Mouse (Mus musculus): ENCODE results near the gene Yrdc.
A peak's percentile ranks its signal among the peaks of the same experiment; 100 is the strongest.

The Yrdc gene

GRCm38 (mm10) chr4:124850261-124850913 is at the start of gene Yrdc:
Gene Yrdc, plus strand, starts transcription at chr4:124850679.
- peak; percentile 84 for DNase-seq (ENCODE audit: low read depth)

DNA sequence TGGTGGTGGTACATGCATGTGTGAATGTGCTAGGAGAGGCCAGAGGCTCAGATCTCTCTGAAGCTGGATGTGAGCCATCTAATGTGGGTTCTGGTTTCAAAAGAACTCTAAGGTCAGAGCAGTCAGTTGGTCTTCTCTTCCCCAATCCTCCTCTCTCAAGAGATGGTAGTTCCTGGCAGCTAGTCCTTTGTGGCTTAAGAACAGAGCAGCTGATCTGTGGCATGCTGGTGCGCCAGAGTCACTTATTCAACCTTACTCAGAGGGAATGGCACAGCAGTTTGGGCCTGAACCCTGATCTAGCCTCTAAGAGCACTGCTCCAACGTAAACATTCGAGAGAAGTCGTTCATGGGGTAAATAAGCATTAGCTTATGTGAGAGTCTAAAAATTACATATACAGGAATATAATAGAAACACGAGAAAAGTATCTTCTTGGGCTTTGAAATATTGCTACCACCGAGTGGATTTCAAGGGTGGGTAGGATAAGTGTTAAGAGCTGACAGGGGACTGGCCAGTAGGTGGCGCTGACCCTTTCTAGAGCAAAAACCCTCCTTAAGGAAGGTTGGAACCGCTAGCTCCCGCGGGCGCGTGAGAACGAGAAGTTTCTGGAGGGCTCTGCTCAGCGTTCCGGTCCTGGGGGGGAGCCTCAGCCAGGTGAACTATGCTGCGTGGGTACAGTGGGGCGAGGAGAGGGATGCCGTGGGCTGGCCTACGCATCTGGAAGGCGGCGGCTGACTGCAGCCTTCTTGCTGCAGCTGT is 48.7 kb upstream of the Yrdc start, which contains the start of gene Mtf1:
Gene Mtf1, plus strand, starts transcription at position 553 of the 757 bp plus-strand sequence.
- DNase-seq (ENCODE audit: low read depth): peak; percentile 92

DNA sequence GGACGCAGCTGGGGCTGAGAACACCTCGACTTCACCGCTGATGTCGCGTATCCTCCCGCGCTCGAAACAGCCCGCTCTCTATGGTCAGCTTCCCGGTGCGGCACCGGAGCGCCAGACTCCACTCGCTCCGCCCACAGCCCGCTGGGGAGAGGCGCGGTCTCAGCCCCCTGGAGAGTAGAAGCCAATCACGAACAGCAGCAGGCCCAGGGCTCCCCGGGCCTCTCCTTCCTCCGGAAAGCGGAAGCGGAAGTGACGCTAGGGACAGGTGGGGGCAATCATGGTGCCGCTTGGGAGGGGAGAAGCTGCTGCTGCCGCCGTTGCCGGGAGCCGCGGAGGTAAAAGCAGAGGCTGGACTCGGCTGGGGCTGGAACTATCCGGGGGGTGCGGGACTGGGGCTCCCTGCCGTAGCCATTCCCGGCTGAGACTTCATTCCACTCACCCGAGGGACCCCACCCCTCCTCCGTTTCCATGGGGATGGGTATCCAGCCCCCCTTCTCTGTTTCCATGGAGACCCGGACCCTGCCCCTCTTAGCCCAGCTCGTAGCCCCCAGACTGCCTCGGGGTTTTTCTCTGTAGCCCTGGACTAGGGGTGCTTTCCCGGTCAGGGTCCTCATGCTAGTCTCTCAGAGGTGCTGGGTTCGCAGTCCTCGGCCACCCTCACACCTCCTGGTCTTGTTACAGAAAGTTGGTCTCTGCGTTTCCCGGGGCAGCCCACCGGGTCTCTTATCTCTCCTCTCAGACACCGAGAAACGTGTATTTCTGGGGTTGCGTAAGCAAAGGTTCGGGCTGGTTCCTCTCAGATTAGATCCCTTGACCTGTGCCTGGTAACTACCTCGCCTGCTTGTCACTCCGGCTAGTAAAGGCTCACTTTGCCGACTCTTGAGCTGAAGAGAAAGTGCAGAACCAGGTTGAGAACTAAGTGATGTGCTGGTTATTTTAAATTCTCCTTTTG is 47.9 kb upstream of the Yrdc start:
- DNase-seq (ENCODE audit: low read depth): peak; percentile 97

DNA sequence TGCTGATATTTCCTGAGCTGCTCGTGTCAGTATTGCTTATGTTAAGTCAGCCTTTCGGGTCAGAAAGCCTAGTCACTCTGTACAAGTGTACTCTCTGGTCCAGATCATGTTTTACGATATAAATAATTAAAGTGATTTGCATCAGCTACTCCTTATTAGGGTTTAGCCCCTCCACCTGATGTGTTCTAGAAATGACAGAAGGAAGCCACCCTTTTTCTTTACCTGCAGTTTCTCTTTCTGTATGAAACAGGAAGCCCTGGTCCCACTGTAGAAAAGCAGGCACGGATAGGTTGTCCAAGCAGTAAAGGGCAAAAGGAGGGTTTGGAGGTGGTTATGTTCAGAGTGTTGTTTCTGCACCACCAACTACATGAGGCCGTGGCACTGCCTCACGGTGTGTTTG is 47.1 kb upstream of the Yrdc start:
- DNase-seq (ENCODE audit: low read depth): no peak

DNA sequence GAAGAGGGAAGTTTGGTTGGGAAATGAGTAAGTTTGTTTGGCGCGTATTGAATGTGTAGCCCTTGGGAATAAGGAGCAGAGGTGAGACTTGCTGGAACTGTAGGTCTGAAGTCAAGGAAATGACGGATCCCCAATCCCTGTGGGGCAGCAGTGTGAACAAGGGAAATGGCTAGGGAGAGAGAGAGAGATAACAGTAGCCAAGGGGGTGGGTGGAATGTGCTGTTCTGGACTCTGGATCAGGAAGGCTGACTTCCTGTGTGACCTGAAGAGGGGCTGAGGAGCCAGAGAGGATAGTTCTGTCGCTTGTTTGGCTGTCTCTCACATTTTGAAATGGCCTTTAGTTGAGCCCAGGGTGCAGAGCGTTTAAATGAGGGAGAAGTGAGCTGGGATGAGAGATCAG is 42.0 kb upstream of the Yrdc start:
- DNase-seq (ENCODE audit: low read depth): no peak

DNA sequence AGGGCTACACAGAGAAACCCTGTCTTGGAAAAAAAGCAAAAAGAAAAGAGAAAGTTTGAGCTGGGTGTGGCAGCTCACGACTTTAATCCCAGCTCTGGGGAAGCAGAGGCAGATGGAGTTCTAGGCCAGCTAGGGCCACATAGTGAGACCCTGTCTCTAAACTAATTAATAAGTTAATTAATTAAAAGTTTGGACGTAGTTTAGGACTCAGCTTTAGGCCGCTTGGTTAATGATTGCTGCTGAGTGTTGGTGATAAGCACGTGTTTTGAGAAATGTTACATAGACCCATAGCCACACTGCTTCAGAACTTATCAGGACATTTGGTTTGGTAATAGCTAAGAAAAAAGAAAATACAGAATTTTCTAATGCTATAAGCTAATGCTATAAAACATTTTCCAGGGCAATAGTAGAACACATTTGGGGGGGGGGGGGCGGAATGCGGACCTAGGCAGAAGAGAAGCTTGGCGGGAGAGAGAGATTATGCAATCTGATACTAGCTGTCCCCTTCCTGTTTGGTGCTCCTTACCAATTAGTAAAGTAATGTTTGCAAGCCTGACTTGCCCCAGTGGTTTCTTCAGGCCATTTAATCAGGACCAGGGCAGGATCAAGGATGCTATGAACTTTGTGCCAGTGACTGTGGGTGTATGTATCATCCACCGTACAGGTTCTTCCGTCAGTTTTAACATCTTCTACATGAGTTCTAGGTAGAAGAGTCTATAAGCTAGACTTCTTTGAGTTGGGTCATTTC is 41.2 kb upstream of the Yrdc start:
- DNase-seq (ENCODE audit: low read depth): no peak

DNA sequence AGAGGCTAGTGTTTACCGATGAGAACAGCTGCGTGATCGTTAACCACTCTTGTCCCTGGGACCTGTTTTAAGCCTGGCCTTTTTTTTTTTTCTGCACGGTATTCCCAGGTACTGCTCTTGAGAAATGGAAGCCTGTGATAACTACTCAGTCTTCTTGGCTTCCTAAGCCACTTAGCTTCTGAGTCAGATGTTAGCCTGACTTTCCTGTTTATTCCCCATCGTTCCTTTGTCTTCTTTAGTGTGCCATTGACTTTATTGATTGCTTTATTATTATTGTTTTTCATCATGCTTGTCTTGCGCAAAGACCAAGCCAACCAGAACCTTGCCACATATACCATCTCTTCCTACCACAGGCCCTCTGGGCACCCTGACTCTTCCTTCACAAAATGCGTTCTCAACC is 40.4 kb upstream of the Yrdc start:
- DNase-seq (ENCODE audit: low read depth): no peak

DNA sequence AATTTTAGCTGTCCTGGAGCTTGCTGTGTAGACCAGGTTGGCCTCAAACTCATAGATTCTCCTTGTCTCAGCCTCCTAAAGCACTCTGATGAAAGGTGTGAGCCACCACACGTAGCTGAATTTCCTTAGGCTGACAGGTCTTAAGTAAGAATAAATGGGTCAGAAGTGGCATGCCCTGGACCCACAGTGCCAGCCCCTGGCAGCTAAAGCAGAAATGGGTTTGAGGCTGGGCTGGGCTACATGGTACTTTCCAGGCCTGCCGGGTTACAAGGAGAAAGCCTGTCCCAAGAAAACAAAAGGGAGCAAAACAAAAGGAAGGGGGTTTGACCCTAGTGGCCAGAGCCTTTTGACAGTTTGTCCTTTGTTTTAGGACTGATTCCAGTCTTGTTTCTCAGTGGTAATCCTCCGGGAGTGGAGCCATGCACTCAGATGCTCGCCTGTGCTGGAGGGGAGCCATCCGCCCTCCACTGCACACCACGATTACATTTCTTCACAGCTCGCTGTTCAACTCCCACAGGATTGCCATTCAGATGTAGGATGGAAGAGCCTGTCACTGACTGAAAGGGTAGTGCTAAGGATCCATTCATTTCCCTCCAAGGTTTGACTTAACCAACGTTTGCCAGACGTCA is 39.0 kb upstream of the Yrdc start:
- no peak for DNase-seq (ENCODE audit: low read depth)

GRCm38 (mm10) chr4:124815901-124816300 is 34.6 kb upstream of the Yrdc start:
- DNase-seq (ENCODE audit: low read depth): no peak

GRCm38 (mm10) chr4:124817803-124818202 is 32.7 kb upstream of the Yrdc start:
- peak; percentile 42 for DNase-seq (ENCODE audit: low read depth)

- DNase-seq (ENCODE audit: low read depth): no peak
Measured at GRCm38 (mm10) chr4:124818832-124819231, 31.6 kb upstream of the Yrdc start.

GRCm38 (mm10) chr4:124824967-124825366 is 25.5 kb upstream of the Yrdc start:
- DNase-seq (ENCODE audit: low read depth): no peak

- DNase-seq (ENCODE audit: low read depth): no peak
Measured at GRCm38 (mm10) chr4:124825371-124825965, 25.0 kb upstream of the Yrdc start.

DNA sequence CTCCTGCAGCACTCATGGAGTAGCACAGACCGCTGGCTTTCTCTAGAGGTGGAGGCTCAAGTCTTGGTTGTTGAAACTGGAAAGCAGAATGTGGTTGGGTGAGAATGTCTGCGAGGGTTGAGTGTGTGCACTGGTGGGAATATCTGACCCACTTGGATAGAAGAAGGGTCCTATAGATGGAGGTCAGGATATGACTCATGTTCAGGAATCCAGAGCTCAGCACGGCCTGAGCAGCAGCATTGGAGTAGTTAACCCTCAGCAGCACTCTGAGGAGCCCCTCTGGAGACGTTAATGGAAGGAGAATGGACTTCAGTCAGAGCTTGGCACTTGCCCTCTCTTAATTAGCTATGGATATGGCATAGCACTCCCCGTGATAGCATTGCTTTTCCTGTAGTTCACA is 20.8 kb upstream of the Yrdc start:
- no peak for DNase-seq (ENCODE audit: low read depth)

DNA sequence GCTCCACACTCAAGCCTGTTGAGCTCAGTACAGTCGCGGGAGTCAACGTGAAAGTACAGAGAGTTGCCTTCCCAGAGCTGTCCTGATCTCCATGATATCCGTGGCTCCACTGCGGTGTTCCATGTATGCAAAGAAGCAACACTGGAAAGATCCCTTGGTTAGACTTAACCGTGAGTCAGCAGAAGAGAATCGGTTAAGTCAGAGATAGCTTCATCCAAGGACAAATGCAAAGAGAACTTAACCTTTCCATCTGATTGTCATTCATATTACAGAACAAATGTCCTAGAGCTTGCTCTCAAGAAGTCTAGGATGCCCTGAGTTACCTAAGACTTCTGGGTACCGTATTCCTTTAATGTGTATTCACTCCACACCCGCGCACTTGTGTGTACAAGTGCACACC is 17.7 kb upstream of the Yrdc start:
- no peak for DNase-seq (ENCODE audit: low read depth)

GRCm38 (mm10) chr4:124838035-124838700 is 12.3 kb upstream of the Yrdc start:
- no peak for DNase-seq (ENCODE audit: low read depth)

DNA sequence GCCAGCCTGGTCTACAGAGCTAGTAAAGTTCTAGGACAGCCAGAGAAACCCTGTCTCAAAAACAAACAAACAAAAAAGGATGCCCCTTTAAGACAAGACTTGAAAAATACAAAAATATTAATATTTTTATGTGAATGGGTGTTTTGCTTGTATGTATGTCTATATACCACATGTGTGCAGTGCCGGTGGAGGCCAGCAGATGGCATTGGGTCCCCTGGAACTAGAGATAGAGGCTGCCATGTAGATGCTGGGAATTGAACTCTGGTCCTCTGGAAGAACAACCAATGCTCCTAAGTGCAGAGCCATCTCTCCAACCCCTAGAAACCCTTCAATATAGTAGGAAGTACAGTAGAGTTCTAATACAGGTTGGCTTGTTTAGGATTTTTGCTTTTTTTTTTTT is 9.5 kb upstream of the Yrdc start:
- no peak for DNase-seq (ENCODE audit: low read depth)

GRCm38 (mm10) chr4:124843493-124843892 is 7.0 kb upstream of the Yrdc start:
- DNase-seq (ENCODE audit: low read depth): no peak

GRCm38 (mm10) chr4:124847573-124847972 is 2.9 kb upstream of the Yrdc start:
- DNase-seq (ENCODE audit: low read depth): peak; percentile 75

DNA sequence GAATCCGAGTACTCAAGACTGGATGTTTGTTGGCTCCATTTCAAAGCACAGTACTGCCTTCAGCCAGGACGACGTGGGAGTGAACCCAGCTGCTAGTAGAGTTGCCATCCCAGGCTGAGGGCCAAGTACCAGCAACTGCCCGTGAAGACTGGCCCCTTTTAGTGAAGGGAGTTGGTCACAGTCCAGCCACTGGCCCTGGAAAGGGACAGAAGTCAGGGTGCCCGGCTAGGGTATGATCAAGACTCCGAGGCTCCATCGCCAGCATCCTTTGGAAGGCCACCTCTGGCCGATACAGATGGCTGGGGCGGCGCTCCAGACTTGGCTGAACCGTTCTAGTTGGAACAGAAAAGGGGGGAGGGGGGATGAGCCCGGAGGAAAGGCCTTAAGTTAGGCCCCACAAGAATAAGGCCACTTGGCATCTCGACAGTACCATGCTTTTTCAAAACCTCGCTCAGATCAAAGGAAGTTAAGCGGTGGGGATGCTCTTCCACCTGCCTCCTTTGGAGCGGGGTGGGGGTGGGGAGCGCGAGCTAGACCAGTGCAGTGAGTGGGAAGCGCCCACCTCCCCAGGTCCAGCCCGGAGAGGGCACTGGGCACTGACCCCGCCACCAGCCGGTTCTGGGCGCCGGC is 733 bp upstream of the Yrdc start:
- no peak for DNase-seq (ENCODE audit: low read depth)

Measured in c-Kit-positive CD71-negative TER-119-negative erythroid progenitor cells, embryonic 14.5 days (primary cell).